Mouse (Mus musculus) megakaryocyte-erythroid progenitor cell, adult 5-6 weeks (primary cell): ENCODE results near the gene Atp5l. TPM values are rescaled to one million over a fixed set of nuclear protein-coding genes. Genes with fewer than 3 reads are reported as not detected.

ENCODE experiments used
- ATAC-seq: replicated peaks from 2 replicates; pipeline ENCODE4 v1.8.0; 2016; ENCODE audit warnings: mild to moderate bottlenecking, inconsistent platforms; ENCODE audit not compliant: severe bottlenecking, poor library complexity, low FRiP score, low TSS enrichment
- total RNA-seq, 2 experiments: library from RNA; stranded (forward) in 1 of 2; stranded (reverse) in 1 of 2; fragments of 200-1000, 215-1000 nt in 1 of 2; fragments of >200 nt in 1 of 2; fragmentation: Nextera tagmentation in 1 of 2; gene quantifications; 2 replicates each; pipeline ENCODE4 v1.2.3; 2014 to 2017

Gene Atp5l
- total RNA-seq, 2 experiments from 2014 or later, result 255 to 827 TPM

GRCm38 (mm10) chr9:44868336-44869094 is 52.0 kb downstream of the Atp5l start:
- no peak for ATAC-seq

- ATAC-seq, result no peak
These were observed 52.9 kb downstream of the Atp5l start for GRCm38 (mm10) chr9:44867664-44868063.

- ATAC-seq, result 0 out of 2 replicates have a peak, but pooled peaks have one; percentile 36
These were observed 53.9 kb downstream of the Atp5l start for GRCm38 (mm10) chr9:44866501-44867240.

Other genes starting within 250 kb of the Atp5l start
- not detected in 2 replicates for gene Treh, start 247.5 kb downstream of the Atp5l start, total RNA-seq (2014; fragmentation: Nextera tagmentation)
- not detected in 2 replicates for gene Treh, start 247.5 kb downstream of the Atp5l start, total RNA-seq (2017)
- 3.7 and 5.3 TPM in 2 replicates for gene Phldb1, start 185.5 kb downstream of the Atp5l start, total RNA-seq (2014; fragmentation: Nextera tagmentation)
- 1.6 and 14.1 TPM in 2 replicates for gene Phldb1, start 185.5 kb downstream of the Atp5l start, total RNA-seq (2017)
- gene Arcn1, start 152.9 kb downstream of the Atp5l start, total RNA-seq (2014; fragmentation: Nextera tagmentation), result 111 and 119 TPM in 2 replicates
- gene Arcn1, start 152.9 kb downstream of the Atp5l start, total RNA-seq (2017), result 177 and 182 TPM in 2 replicates
- 27.7 and 31.3 TPM in 2 replicates for gene Ift46, start 152.8 kb downstream of the Atp5l start, total RNA-seq (2014; fragmentation: Nextera tagmentation)
- 24.1 and 28.7 TPM in 2 replicates for gene Ift46, start 152.8 kb downstream of the Atp5l start, total RNA-seq (2017)
- gene Tmem25, start 121.4 kb downstream of the Atp5l start, total RNA-seq (2014; fragmentation: Nextera tagmentation), result not detected in 2 replicates
- gene Tmem25, start 121.4 kb downstream of the Atp5l start, total RNA-seq (2017), result 0.28 TPM in 1 of 2 replicates, not detected in the other
- not detected in 2 replicates for gene Ttc36, start 117.7 kb downstream of the Atp5l start, total RNA-seq (2014; fragmentation: Nextera tagmentation)
- gene Ttc36, start 117.7 kb downstream of the Atp5l start, total RNA-seq (2017), result not detected in 2 replicates
- 97.4 and 110 TPM in 2 replicates for gene Kmt2a, start 39.4 kb downstream of the Atp5l start, total RNA-seq (2014; fragmentation: Nextera tagmentation)
- gene Kmt2a, start 39.4 kb downstream of the Atp5l start, total RNA-seq (2017), result 14.0 and 23.6 TPM in 2 replicates
- 58.0 and 64.3 TPM in 2 replicates for gene Ube4a, start 44.9 kb upstream of the Atp5l start, total RNA-seq (2014; fragmentation: Nextera tagmentation)
- 40.6 and 50.2 TPM in 2 replicates for gene Ube4a, start 44.9 kb upstream of the Atp5l start, total RNA-seq (2017)
- 2.3 and 17.7 TPM in 2 replicates for gene Cd3g, start 59.7 kb upstream of the Atp5l start, total RNA-seq (2014; fragmentation: Nextera tagmentation)
- gene Cd3g, start 59.7 kb upstream of the Atp5l start, total RNA-seq (2017), result 2.6 and 14.6 TPM in 2 replicates
- gene Cd3d, start 61.0 kb upstream of the Atp5l start, total RNA-seq (2014; fragmentation: Nextera tagmentation), result 5.5 and 24.0 TPM in 2 replicates
- gene Cd3d, start 61.0 kb upstream of the Atp5l start, total RNA-seq (2017), result not detected in 2 replicates
- 10.5 and 20.5 TPM in 2 replicates for gene Cd3e, start 88.9 kb upstream of the Atp5l start, total RNA-seq (2014; fragmentation: Nextera tagmentation)
- gene Cd3e, start 88.9 kb upstream of the Atp5l start, total RNA-seq (2017), result not detected in 2 replicates
- 0.77 TPM in 1 of 2 replicates, not detected in the other for gene Mpzl2, start 119.1 kb upstream of the Atp5l start, total RNA-seq (2014; fragmentation: Nextera tagmentation)
- not detected in 2 replicates for gene Mpzl2, start 119.1 kb upstream of the Atp5l start, total RNA-seq (2017)
- gene Mpzl3, start 134.4 kb upstream of the Atp5l start, total RNA-seq (2014; fragmentation: Nextera tagmentation), result not detected in 2 replicates
- gene Mpzl3, start 134.4 kb upstream of the Atp5l start, total RNA-seq (2017), result 0.65 TPM in 1 of 2 replicates, not detected in the other
- 0.79 and 0.81 TPM in 2 replicates for gene Jaml, start 158.4 kb upstream of the Atp5l start, total RNA-seq (2014; fragmentation: Nextera tagmentation)
- gene Jaml, start 158.4 kb upstream of the Atp5l start, total RNA-seq (2017), result 0.61 and 0.94 TPM in 2 replicates
- gene Scn2b, start 197.0 kb upstream of the Atp5l start, total RNA-seq (2014; fragmentation: Nextera tagmentation), result not detected in 2 replicates
- gene Scn2b, start 197.0 kb upstream of the Atp5l start, total RNA-seq (2017), result not detected in 2 replicates
- 0.22 and 1.2 TPM in 2 replicates for gene Scn4b, start 217.7 kb upstream of the Atp5l start, total RNA-seq (2014; fragmentation: Nextera tagmentation)
- gene Scn4b, start 217.7 kb upstream of the Atp5l start, total RNA-seq (2017), result 1.1 TPM in 1 of 2 replicates, not detected in the other